Mouse (Mus musculus) B cell, adult (primary cell): ENCODE data around the gene Dnajb14. TPM values are rescaled to one million over a fixed set of nuclear protein-coding genes. Genes with fewer than 3 reads are reported as not detected.

Experiments
- total RNA-seq: library from RNA; stranded (reverse); gene quantifications from 4 replicates; pipeline ENCODE4 v1.2.4, GENCODE M21; 2023; ENCODE audit not compliant: inconsistent age

Gene Dnajb14
- total RNA-seq, result 3.9 to 6.2 TPM (median 4.3 TPM) in 4 replicates

DNA sequence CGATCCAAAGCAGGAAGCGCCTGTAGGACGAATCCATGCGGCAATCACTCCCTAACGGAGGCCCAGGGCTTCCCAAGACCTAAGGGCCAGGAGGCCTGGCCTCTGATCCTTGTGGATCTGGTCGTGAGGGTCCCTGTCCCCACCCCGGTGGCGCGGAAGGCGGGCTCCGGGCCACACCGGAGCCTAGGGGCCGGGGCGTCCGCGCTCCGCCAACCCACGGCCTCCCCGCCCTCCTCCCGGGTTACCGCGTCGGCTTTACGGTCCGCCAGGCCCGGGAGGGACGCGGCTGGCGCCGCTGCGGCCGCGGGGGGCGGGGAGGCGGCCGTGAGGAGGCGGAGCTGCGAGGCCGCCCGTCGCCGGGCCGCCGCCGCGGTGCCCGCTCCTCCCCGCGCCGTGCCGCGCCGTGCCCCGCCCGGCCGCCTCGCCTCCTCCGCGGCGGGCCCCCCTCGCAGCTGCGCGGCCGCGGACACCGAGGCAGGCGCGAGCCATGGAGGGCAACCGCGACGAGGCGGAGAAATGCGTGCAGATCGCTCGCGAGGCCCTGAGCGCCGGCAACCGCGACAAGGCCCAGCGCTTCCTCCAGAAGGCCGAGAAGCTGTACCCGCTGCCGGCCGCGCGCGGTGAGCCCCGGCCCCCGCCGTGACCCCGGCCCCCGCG is at the start of gene Dnajb14:
Dnajb14 (plus strand) TSS at position 239 of the 657 bp plus-strand sequence.

DNA sequence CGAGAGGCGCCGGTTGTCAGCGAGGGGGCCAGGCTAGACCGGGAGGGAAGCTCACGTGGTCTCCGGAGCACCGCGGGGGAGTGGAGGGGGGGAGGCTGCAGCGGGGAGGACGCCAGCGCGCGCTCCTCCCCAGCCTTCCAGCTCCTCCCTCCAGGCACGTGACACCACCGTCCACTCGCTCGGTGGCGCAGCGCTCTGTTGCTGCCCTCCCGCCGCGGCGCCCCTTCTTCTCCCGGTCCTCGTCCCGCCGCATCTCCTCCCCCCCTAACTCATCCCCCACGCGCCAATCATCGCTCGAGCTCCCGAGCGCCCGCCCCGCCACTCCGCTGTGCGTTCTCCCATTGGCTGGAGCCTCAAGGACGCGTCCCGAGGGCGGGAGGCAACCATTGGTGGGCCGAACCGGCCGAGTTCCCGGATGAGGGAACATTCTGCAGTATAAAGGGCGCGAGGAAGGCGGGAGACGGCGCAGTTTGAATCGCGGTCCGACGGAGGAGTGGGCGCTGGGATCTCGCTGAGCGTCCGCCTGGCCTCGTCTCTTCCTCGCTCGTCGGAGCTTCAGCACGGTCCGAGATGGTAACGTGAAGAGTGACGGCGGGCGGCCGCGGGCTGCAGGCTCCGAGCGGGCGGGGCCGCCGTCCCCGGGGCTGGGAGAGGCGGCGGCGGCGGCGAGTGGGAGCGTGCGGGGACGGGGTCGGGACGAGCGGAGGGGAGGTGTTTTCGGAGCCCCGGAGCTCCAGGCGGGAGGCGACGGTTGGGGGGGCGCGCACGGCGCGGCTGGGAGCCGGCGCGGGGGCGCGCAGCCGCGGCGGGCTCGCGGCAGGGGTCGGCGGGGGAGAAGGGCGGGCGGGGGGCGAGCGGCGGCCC is 3.1 kb upstream of the Dnajb14 start, which contains the start of gene H2afz:
H2afz (plus strand) TSS at position 364 of the 864 bp plus-strand sequence.

DNA sequence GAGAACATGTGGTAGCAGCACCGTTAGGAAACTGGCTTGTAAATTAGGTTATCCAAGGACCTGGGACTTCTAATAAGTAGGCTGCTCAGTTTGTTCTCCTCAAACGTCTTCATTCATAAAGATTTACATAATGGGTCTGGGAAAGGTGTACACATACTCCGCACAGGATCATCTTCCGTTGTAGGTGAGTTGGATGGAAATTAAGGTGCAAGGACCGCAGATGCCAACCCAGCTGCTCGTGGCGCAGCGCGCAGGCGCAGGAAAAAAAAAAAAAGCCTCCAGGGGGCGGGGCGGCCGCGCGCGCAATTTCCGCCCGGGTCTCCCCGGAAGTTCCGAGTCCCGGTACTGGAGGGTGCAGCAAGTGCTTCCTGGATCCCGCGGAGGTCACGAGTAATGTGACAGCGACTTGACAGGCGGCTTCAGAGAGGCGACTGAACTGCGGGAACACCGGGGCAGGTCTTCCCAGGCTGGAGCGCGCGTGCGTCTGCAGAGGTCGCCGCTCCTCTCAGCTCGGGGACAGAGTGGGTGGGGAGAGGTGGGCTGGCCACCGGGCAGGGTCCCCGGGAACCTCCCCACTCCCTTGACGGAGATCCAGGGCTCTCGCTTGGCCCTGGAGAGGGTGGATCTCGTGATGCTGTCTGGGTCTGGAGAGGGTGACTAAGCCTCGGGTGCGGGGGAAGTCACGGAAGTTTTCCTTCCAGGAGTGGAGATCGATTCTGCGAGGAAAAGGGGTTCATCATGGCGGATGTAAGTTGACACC is 50.9 kb downstream of the Dnajb14 start, which contains the start of gene Lamtor3:
Lamtor3 (plus strand) TSS at position 335 of the 760 bp plus-strand sequence.

Other genes starting within 250 kb of the Dnajb14 start
- gene Ddit4l, start 246.1 kb upstream of the Dnajb14 start, total RNA-seq, result not detected in 4 replicates
- gene Gm21962, start 196.2 kb upstream of the Dnajb14 start, total RNA-seq, result not detected in 4 replicates
- gene H2afz, start 3.2 kb upstream of the Dnajb14 start, total RNA-seq, result 92.5 to 116 TPM (median 100 TPM) in 4 replicates
- 66.7 to 82.9 TPM (median 71.6 TPM) in 4 replicates for gene Lamtor3, start 50.8 kb downstream of the Dnajb14 start, total RNA-seq
- gene Dapp1, start 113.9 kb downstream of the Dnajb14 start, total RNA-seq, result 72.7 to 82.4 TPM (median 80.0 TPM) in 4 replicates
- not detected in 4 replicates for gene 1110002E22Rik, start 197.4 kb downstream of the Dnajb14 start, total RNA-seq
- gene Gm5105, start 199.7 kb downstream of the Dnajb14 start, total RNA-seq, result not detected in 4 replicates